Mouse (Mus musculus) B cell, adult (primary cell): ENCODE results near the gene Olfr97. TPM values are rescaled to one million over a fixed set of nuclear protein-coding genes. Genes with fewer than 3 reads are reported as not detected.

ENCODE experiments used
- total RNA-seq: library from RNA; stranded (reverse); gene quantifications from 4 replicates; pipeline ENCODE4 v1.2.4, GENCODE M21; 2023; ENCODE audit not compliant: inconsistent age

The Olfr97 gene
- not detected in 4 replicates for total RNA-seq

GRCm38 (mm10) chr17:37237230-37237629 lies at the start of gene Olfr97:
Gene Olfr97, minus strand, starts transcription at chr17:37237330.

GRCm38 (mm10) chr17:37283360-37283759 lies 46.2 kb upstream of the Olfr97 start, which contains the start of gene Olfr99:
Gene Olfr99, minus strand, starts transcription at chr17:37283460.

GRCm38 (mm10) chr17:37270058-37270701 lies 33.0 kb upstream of the Olfr97 start, which contains the start of gene H2-M3:
Gene H2-M3, plus strand, starts transcription at chr17:37270220.

GRCm38 (mm10) chr17:37263626-37264025 lies 26.5 kb upstream of the Olfr97 start, which contains the start of gene Olfr98:
Gene Olfr98, minus strand, starts transcription at chr17:37263749.

GRCm38 (mm10) chr17:37219846-37220245 lies 17.3 kb downstream of the Olfr97 start, which contains the start of gene Olfr96:
Gene Olfr96, plus strand, starts transcription at chr17:37220146.

GRCm38 (mm10) chr17:37213018-37213417 lies 24.1 kb downstream of the Olfr97 start, which contains the start of gene Olfr95:
Gene Olfr95, minus strand, starts transcription at chr17:37213118.

GRCm38 (mm10) chr17:37200894-37201293 lies 36.2 kb downstream of the Olfr97 start, which contains the start of gene Olfr94:
Gene Olfr94, minus strand, starts transcription at chr17:37200994.

GRCm38 (mm10) chr17:37193656-37194055 lies 43.5 kb downstream of the Olfr97 start, which contains the start of gene Ubd:
Gene Ubd, plus strand, starts transcription at chr17:37193892.

Other genes starting within 250 kb of the Olfr97 start
- gene H2-M5, start 247.8 kb downstream of the Olfr97 start, total RNA-seq, result not detected in 4 replicates
- gene Zfp57, start 236.2 kb downstream of the Olfr97 start, total RNA-seq, result not detected in 4 replicates
- not detected in 4 replicates for gene Mog, start 213.9 kb downstream of the Olfr97 start, total RNA-seq
- gene Gabbr1, start 191.4 kb downstream of the Olfr97 start, total RNA-seq, result 55.3 to 68.7 TPM (median 59.7 TPM) in 4 replicates
- gene Olfr90, start 148.8 kb downstream of the Olfr97 start, total RNA-seq, result 0.19 to 0.24 TPM in 2 of 4 replicates, not detected in the others
- not detected in 4 replicates for gene Olfr91, start 139.1 kb downstream of the Olfr97 start, total RNA-seq
- not detected in 4 replicates for gene Olfr92, start 117.2 kb downstream of the Olfr97 start, total RNA-seq
- not detected in 4 replicates for gene Olfr93, start 75.8 kb downstream of the Olfr97 start, total RNA-seq
- 0.78 TPM in 1 of 4 replicates, not detected in the others for gene Ubd, start 43.4 kb downstream of the Olfr97 start, total RNA-seq
- gene Olfr94, start 36.3 kb downstream of the Olfr97 start, total RNA-seq, result not detected in 4 replicates
- not detected in 4 replicates for gene Olfr95, start 24.2 kb downstream of the Olfr97 start, total RNA-seq
- gene Olfr96, start 17.2 kb downstream of the Olfr97 start, total RNA-seq, result not detected in 4 replicates
- gene Olfr98, start 26.4 kb upstream of the Olfr97 start, total RNA-seq, result not detected in 4 replicates
- 46.7 to 58.3 TPM (median 54.7 TPM) in 4 replicates for gene H2-M3, start 32.9 kb upstream of the Olfr97 start, total RNA-seq
- not detected in 4 replicates for gene Olfr99, start 46.1 kb upstream of the Olfr97 start, total RNA-seq
- gene Olfr101, start 67.0 kb upstream of the Olfr97 start, total RNA-seq, result not detected in 4 replicates
- 0.36 TPM in 1 of 4 replicates, not detected in the others for gene Olfr102, start 79.7 kb upstream of the Olfr97 start, total RNA-seq
- gene Olfr103, start 102.4 kb upstream of the Olfr97 start, total RNA-seq, result not detected in 4 replicates
- gene Olfr104-ps, start 122.3 kb upstream of the Olfr97 start, total RNA-seq, result not detected in 4 replicates
- not detected in 4 replicates for gene Olfr105-ps, start 141.7 kb upstream of the Olfr97 start, total RNA-seq
- not detected in 4 replicates for gene Olfr106-ps, start 153.1 kb upstream of the Olfr97 start, total RNA-seq
- gene Olfr107, start 161.9 kb upstream of the Olfr97 start, total RNA-seq, result not detected in 4 replicates
- gene Olfr108, start 208.2 kb upstream of the Olfr97 start, total RNA-seq, result not detected in 4 replicates
- gene Olfr109, start 221.6 kb upstream of the Olfr97 start, total RNA-seq, result not detected in 4 replicates
- gene H2-M2, start 246.2 kb upstream of the Olfr97 start, total RNA-seq, result not detected in 4 replicates